Mouse (Mus musculus) hindbrain, postnatal 0 days (tissue): ENCODE measurements around the gene Glb1. TPM values are rescaled to one million over a fixed set of nuclear protein-coding genes. Genes with fewer than 3 reads are reported as not detected.

Experiments used
- ATAC-seq: fragments of 200-750 bp; cut with Nextera tagmentation; 2 replicates; pipeline ENCODE4 v1.8.0; 2017; ENCODE audit warnings: mild to moderate bottlenecking, moderate TSS enrichment, moderate library complexity
- DNase-seq: peaks from one replicate; pipeline ENCODE4 v3.0.0-alpha.2; 2015; ENCODE audit warnings: low spot score
- H3K27ac ChIP-seq: fragments of 300-500 bp; sonication (generic); 2 replicates; pipeline ENCODE4 v1.5.1; 2014; ENCODE audit warnings: mild to moderate bottlenecking
- H3K27me3 ChIP-seq: fragments of 300-500 bp; sonication (generic); 2 replicates; pipeline ENCODE4 v1.6.1; 2014; ENCODE audit warnings: low read length, mixed read lengths; ENCODE audit not compliant: insufficient read depth
- H3K36me3 ChIP-seq: fragments of 300-500 bp; sonication (generic); 2 replicates; pipeline ENCODE4 v1.6.1; 2014; ENCODE audit warnings: low read length, mixed read lengths; ENCODE audit not compliant: insufficient read depth
- H3K4me1 ChIP-seq: fragments of 300-500 bp; sonication (generic); 2 replicates; pipeline ENCODE4 v1.6.1; 2014; ENCODE audit warnings: antibody characterized with exemption, low read length, mixed read lengths; ENCODE audit not compliant: insufficient read depth
- H3K4me2 ChIP-seq: fragments of 300-500 bp; sonication (generic); 2 replicates; pipeline ENCODE4 v1.6.1; 2014; ENCODE audit warnings: low read depth, mild to moderate bottlenecking, low read length, moderate library complexity, mixed read lengths
- H3K4me3 ChIP-seq: fragments of 300-500 bp; sonication (generic); 2 replicates; pipeline ENCODE4 v1.5.1; 2014; ENCODE audit warnings: low read length
- H3K9ac ChIP-seq: fragments of 300-500 bp; sonication (generic); replicated peaks from 2 replicates; pipeline ENCODE4 v1.6.1; 2014; ENCODE audit warnings: mild to moderate bottlenecking, low read length, moderate library complexity, mixed read lengths
- H3K9me3 ChIP-seq: fragments of 300-500 bp; sonication (generic); 2 replicates; pipeline ENCODE4 v1.6.1; 2016; ENCODE audit warnings: low read length, mixed read lengths
- CTCF ChIP-seq: IDR thresholded peaks from 2 replicates; pipeline ENCODE4 v1.5.1; 2016; ENCODE audit warnings: antibody characterized with exemption, control low read depth, low read depth
- whole genome bisulfite sequencing: fragments of 180-500 bp; shearing (Covaris S2); extraction: QIAGEN DNeasy Blood & Tissue Kit; methylation state at CpG from one replicate; pipeline ENCODE4 v1.1.7; 2014; 5-methylcytosine and 5-hydroxymethylcytosine counted together
- polyA plus RNA-seq: library from polyadenylated mRNA; unstranded; fragments of >200 nt; fragmentation: Nextera tagmentation; extraction: Ambion mirVana; gene quantifications from 2 replicates; pipeline ENCODE4 v1.2.1, GENCODE M21; 2015
- total RNA-seq: library from RNA; depleted of rRNA; stranded (reverse); fragments of >200 nt; gene quantifications from 2 replicates; pipeline ENCODE4 v1.2.3, GENCODE M21; 2014

Glb1 gene
- total and polyA plus RNA-seq, 2 experiments from 2014 or later: 36.2 to 41.9 TPM

GRCm38 (mm10) chr9:114440548-114440947 is 39.7 kb downstream of the Glb1 start:
- no peaks in the 10 kb centered on the region for H3K27me3 ChIP-seq
- 0 out of 2 replicates have a peak, but pooled peaks cover 3% of the 10 kb centered on the region for H3K9me3 ChIP-seq
- no peak overlapping the region for H3K9ac ChIP-seq
- no peak for ATAC-seq
- H3K4me1 ChIP-seq: no peaks in the 10 kb centered on the region
- no peak for DNase-seq
- no peak overlapping the region for H3K4me3 ChIP-seq
- H3K36me3 ChIP-seq: 0 out of 2 replicates have a peak, but pooled peaks cover 4% of the 10 kb centered on the region
- 89% methylated on average over 10 of the region's 10 CpGs for WGBS
- TF ChIP-seq CTCF: no peak
- H3K27ac ChIP-seq: no peak overlapping the region
- no peak overlapping the region for H3K4me2 ChIP-seq

DNA sequence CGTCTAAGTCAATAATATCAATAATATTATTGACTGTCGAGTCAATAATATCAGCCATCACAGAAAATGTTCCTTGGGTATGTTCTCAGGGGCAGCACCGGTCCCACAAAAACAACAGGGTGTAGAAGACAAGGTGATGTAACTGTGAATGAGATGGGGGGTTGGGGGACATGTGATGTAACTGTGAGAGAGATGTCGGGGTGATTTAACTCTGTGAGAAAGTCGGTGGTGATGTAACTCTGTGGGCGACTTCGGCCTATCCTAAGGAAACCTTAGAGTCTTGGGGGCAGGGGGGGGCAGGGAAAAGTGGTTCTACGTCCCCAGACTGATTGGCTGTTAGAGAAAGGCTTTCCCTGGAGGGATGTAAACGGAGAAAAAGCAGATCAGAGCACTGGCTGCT is 41.3 kb downstream of the Glb1 start:
- ATAC-seq (no peak), DNase-seq (no peak)
- Histone ChIP-seq H3K9ac (no peak overlapping the region), H3K4me1 (no peaks in the 10 kb centered on the region), H3K27ac (no peak overlapping the region), H3K36me3 (0 out of 2 replicates have a peak, but pooled peaks cover 4% of the 10 kb centered on the region), H3K27me3 (no peaks in the 10 kb centered on the region), H3K4me3 (no peak overlapping the region), H3K4me2 (no peak overlapping the region), H3K9me3 (no peaks in the 10 kb centered on the region)
- 91% methylated on average over 9 of the region's 9 CpGs for WGBS
- TF ChIP-seq CTCF: no peak

- no peaks in the 10 kb centered on the region for H3K4me1 ChIP-seq
- H3K27ac ChIP-seq: no peak overlapping the region
- TF ChIP-seq CTCF: no peak
- WGBS: 85% methylated on average over 9 of the region's 9 CpGs
- ATAC-seq: no peak
- H3K27me3 ChIP-seq: no peaks in the 10 kb centered on the region
- H3K36me3 ChIP-seq: 0 out of 2 replicates have a peak, but pooled peaks cover 4% of the 10 kb centered on the region
- H3K9me3 ChIP-seq: no peaks in the 10 kb centered on the region
- no peak overlapping the region for H3K4me3 ChIP-seq
- no peak overlapping the region for H3K9ac ChIP-seq
- DNase-seq: no peak
- H3K4me2 ChIP-seq: no peak overlapping the region
Observed at GRCm38 (mm10) chr9:114442893-114443292, 42.0 kb downstream of the Glb1 start.

GRCm38 (mm10) chr9:114443351-114443750 is 42.5 kb downstream of the Glb1 start:
- no peak for ATAC-seq
- H3K27me3 ChIP-seq: no peaks in the 10 kb centered on the region
- 95% methylated on average over 8 of the region's 8 CpGs for WGBS

DNA sequence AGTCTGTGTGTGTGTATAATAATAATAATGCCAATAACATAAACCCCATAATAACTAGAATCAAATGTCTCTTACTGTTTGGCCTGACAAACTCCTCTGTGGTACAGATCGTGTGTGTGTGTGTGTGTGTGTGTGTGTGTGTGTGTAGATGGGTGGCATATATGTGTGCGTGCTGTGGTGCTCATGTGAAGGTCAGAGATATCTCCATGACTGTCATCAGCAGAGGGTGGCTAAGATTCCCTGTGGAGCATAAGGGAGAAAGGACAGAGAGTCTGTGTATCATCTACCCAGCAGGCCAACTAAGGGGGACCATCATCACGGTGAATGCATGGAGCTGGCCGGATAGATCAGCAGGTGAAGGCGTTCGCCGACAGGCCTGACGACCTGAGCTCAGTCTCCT is 46.0 kb downstream of the Glb1 start:
- Histone ChIP-seq H3K9ac (no peak overlapping the region), H3K36me3 (0 out of 2 replicates have a peak, but pooled peaks cover 4% of the 10 kb centered on the region), H3K4me3 (no peak overlapping the region), H3K27me3 (no peaks in the 10 kb centered on the region), H3K4me1 (no peaks in the 10 kb centered on the region), H3K9me3 (no peaks in the 10 kb centered on the region), H3K4me2 (no peak overlapping the region), H3K27ac (no peak overlapping the region)
- 94% methylated on average over 8 of the region's 8 CpGs for WGBS
- DNase-seq: no peak
- TF ChIP-seq CTCF: no peak
- ATAC-seq: no peak

More at GRCm38 (mm10) chr9:114443351-114443750, 42.5 kb downstream of the Glb1 start:
- Histone ChIP-seq H3K9me3 (no peaks in the 10 kb centered on the region), H3K9ac (no peak overlapping the region), H3K4me3 (no peak overlapping the region), H3K4me1 (no peaks in the 10 kb centered on the region), H3K36me3 (0 out of 2 replicates have a peak, but pooled peaks cover 4% of the 10 kb centered on the region), H3K4me2 (no peak overlapping the region), H3K27ac (no peak overlapping the region)
- DNase-seq: no peak
- TF ChIP-seq CTCF: no peak

GRCm38 (mm10) chr9:114448700-114449099 is 47.8 kb downstream of the Glb1 start:
- no peak overlapping the region for H3K9ac ChIP-seq
- H3K36me3 ChIP-seq: no peaks in the 10 kb centered on the region
- ATAC-seq (no peak), DNase-seq (no peak)
- no peaks in the 10 kb centered on the region for H3K27me3 ChIP-seq
- 90% methylated on average over 5 of the region's 5 CpGs for WGBS
- no peaks in the 10 kb centered on the region for H3K4me1 ChIP-seq
- no peak for TF ChIP-seq CTCF
- no peak overlapping the region for H3K4me3 ChIP-seq
- H3K4me2 ChIP-seq: no peak overlapping the region
- H3K9me3 ChIP-seq: no peaks in the 10 kb centered on the region
- no peak overlapping the region for H3K27ac ChIP-seq

DNA sequence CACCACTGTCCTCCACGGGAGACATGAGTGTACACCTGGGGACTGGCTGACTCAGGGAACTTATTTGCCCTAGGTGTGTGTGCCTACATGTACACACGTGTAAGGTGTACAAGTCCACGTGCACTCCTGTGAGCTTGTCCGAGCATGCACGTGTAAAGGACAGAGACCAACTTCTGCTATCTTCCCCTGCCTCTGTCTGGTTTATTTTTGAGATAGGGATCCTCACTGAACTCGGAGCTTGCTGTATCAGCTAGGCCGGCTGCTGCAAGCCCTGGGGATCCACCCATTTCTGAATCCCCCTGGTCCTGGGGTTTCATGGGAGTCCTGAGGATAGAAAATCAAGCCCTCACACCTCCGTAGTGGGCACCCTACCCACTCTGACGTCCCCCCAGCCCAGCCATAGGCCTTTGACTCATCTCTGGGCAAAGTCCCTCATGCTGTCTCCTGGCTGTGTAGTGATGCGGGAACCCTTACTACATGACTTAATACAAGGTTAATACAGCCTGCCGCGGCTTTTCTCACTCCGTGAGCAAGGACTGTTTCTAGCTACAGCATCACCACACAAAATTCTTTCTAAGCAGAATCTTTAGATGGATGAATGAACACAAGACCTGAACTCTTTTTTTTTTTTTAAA is 48.4 kb downstream of the Glb1 start:
- Histone ChIP-seq H3K4me3 (no peak overlapping the region), H3K9ac (no peak overlapping the region), H3K9me3 (no peaks in the 10 kb centered on the region), H3K27ac (no peak overlapping the region), H3K4me2 (no peak overlapping the region), H3K36me3 (no peaks in the 10 kb centered on the region), H3K27me3 (no peaks in the 10 kb centered on the region), H3K4me1 (no peaks in the 10 kb centered on the region)
- 91% methylated on average over 13 of the region's 13 CpGs for WGBS
- DNase-seq: no peak
- no peak for ATAC-seq
- no peak for TF ChIP-seq CTCF
